Mouse (Mus musculus) retina, postnatal 1 day (tissue): ENCODE results near the gene Ubl3.

Experiments
- DNase-seq: peaks from one replicate; pipeline ENCODE4 v3.0.0-alpha.2; 2012

Ubl3 gene

DNA sequence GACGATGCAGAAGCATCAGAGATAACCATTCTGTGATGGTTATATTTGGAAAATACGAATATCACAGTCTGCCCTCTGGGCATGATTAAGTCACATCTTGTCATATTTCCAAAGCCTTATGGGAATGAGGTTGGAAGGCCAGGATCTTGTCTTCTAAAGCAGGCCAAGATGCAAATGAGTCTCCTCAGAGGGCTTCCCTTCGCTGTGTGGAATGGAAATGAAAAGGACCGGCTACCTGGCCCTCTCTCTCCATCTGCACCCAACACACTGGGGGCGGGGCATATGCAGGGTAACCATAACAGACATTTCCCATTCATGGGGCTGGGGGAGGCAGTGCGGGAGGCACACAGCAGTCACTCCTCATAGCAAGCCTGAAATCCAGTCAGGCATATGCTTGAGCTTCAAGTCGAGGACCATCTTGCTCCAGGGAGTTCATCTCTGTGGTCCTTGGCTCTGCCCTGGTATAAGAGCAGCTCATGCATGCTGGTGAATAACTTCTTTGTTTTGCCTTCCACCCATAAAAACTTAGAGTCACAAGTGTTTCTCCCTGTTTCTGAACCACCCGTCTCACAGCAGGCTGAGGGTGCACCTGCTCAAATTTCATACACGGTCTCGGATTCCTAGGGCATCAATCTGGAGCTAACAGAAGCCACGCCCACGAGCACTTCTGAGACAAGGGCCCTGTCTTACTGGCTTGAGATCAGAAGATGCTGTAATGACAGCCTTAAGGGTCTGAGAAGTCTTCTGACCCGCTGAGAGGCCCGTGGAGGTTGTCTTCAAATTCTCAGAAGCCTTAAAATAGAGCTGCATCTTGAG lies 83.8 kb downstream of the Ubl3 start:
- DNase-seq: peak; percentile 62

DNA sequence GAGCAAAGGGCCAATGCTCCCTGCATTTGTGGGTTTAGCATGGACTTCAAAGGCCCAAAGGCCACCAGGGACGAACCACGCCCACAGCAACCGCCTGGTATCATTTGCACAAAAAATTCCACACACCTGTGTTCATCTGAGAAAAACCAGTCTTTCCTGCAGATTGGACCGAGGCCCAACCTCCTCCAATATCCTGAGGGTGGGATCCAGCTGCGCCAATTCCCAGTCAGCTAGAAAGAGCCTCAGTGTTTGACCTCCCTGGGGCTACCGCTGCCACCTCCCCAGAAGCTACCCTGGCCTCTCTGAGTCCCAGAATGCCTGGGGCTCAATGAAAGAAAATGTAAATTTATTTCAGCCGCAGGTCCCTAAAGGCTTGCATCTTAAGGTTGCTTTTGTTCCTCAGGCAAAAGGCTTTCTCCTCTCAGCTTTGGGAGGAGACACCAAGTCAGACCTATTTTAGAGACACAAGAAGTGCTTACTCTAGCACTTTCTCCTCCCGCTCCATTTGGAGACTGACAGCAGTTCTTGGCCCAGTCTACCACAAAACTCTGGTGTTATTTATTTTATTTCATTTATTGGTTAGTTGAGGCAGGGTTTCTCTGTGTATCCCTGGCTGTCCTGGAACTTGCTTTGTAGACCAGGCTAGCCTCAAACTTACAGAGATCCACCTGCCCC lies 85.5 kb downstream of the Ubl3 start:
- peak; percentile 29 for DNase-seq

DNA sequence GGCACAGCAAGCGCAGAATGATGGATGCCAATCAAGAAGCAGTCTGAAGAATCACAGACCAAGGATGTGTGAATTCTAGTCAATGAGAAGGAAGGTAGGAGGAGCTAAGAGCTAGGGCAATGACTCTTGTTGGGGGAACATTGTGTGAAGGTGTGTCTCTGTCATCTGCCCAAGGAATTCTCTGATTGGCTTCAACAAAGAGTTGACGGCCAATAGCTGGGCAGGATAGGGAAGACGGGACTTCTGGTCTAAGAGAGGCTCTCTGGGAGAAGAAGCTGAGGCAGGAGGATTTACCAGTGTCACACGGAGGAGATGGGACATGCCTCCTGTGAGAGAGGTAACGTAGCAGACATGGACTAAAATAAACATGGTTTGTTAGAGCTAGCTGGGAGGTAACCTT lies 86.5 kb downstream of the Ubl3 start:
- no peak for DNase-seq

DNA sequence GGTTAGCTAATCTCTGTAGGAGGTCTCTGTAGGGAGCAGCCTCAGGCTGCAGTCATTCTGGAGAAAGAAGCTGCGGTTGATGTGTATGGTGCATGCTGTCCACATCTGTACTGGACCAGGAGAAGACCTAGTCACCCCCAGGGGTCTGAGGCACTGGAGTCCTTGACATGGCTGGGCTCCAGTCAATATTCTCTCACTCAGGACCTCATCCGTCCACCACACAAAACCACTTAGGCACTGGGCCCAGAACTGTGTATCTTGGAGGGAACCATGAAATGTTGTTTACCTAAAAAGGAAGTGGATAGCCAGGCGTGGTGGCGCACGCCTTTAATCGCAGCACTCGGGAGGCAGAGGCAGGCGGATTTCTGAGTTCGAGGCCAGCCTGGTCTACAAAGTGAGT lies 87.5 kb downstream of the Ubl3 start:
- no peak for DNase-seq

DNA sequence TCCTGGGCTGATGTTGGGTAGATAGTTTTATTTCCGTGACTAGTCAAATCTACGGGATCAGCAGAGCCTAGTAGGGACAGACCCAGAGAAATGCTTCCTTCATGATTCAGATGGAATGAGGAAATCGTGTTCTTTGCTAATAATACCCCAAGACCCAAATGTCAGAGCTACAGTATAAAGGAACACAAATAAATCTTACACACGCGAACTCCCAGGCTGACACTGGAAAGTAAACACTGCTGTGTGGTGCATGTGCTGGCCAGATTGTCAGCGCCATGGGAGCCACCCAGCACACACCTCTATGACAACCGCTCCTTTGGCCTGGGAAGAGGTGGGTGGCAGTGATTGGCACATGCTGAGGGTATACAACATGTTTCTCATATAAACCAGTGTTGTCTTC lies 88.1 kb downstream of the Ubl3 start:
- no peak for DNase-seq

DNA sequence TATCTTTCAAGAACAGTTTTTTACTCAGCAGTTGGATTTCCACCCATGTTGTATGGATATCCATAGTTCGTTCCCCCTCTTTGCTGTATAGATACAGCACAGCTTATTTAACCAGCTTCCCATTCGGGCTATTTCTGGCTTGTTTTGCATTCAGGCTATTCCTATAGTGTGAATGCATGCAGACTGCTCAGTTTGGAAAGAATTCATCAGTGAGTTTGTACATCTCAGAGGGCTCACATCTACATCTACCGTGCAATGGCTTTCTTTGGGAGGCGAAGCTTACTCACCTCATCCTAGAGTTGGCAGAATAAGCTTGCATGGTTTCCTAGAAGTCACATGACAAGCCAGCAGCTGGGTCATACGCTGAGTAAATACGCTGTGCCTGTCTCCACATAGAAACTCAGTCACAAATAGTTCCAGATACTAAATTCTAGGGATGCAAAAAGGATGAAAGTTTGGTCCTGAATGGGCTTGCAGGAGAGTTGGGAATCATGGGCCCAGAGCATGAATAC lies 88.8 kb downstream of the Ubl3 start:
- no peak for DNase-seq
